Mouse (Mus musculus) heart, embryonic 11.5 days (tissue): ENCODE measurements around the gene Olfr1261. TPM values are rescaled to one million over a fixed set of nuclear protein-coding genes. Genes with fewer than 3 reads are reported as not detected.

ENCODE experiments used
- polyA plus RNA-seq: library from polyadenylated mRNA; unstranded; fragments of >200 nt; fragmentation: Nextera tagmentation; extraction: Ambion mirVana; gene quantifications from 2 replicates; pipeline ENCODE4 v1.2.1, GENCODE M21; 2014

The Olfr1261 gene
- polyA plus RNA-seq, 1 experiment from 2014 or later, result not detected

Other genes starting within 250 kb of the Olfr1261 start
- not detected in 2 replicates for gene Olfr1253, start 234.1 kb upstream of the Olfr1261 start, polyA plus RNA-seq
- gene Olfr1254, start 197.6 kb upstream of the Olfr1261 start, polyA plus RNA-seq, result not detected in 2 replicates
- not detected in 2 replicates for gene Olfr1255, start 179.2 kb upstream of the Olfr1261 start, polyA plus RNA-seq
- not detected in 2 replicates for gene Olfr1256, start 149.7 kb upstream of the Olfr1261 start, polyA plus RNA-seq
- not detected in 2 replicates for gene Olfr48, start 143.0 kb upstream of the Olfr1261 start, polyA plus RNA-seq
- gene Olfr1257, start 112.8 kb upstream of the Olfr1261 start, polyA plus RNA-seq, result not detected in 2 replicates
- gene Olfr1258, start 63.9 kb upstream of the Olfr1261 start, polyA plus RNA-seq, result not detected in 2 replicates
- not detected in 2 replicates for gene Olfr1259, start 42.6 kb upstream of the Olfr1261 start, polyA plus RNA-seq
- gene Olfr1260, start 16.9 kb upstream of the Olfr1261 start, polyA plus RNA-seq, result not detected in 2 replicates
- gene Olfr1262, start 8.9 kb downstream of the Olfr1261 start, polyA plus RNA-seq, result not detected in 2 replicates
- gene Olfr1263, start 20.9 kb downstream of the Olfr1261 start, polyA plus RNA-seq, result not detected in 2 replicates
- gene Olfr1264, start 34.4 kb downstream of the Olfr1261 start, polyA plus RNA-seq, result not detected in 2 replicates
- gene Olfr1265, start 44.1 kb downstream of the Olfr1261 start, polyA plus RNA-seq, result not detected in 2 replicates
- gene Olfr140, start 72.4 kb downstream of the Olfr1261 start, polyA plus RNA-seq, result not detected in 2 replicates
- not detected in 2 replicates for gene Olfr1269, start 130.2 kb downstream of the Olfr1261 start, polyA plus RNA-seq
- gene Olfr32, start 151.1 kb downstream of the Olfr1261 start, polyA plus RNA-seq, result not detected in 2 replicates
- not detected in 2 replicates for gene Olfr1270, start 161.9 kb downstream of the Olfr1261 start, polyA plus RNA-seq
- gene Olfr1506, start 233.3 kb downstream of the Olfr1261 start, polyA plus RNA-seq, result not detected in 2 replicates